ENCODE assay signal across 25 mouse cellular contexts in genomic region chr14:60526832-60527231, GRCm38 (mm10).
DNase-seq lines count a peak whose midpoint lies in the region; ATAC-seq lines count a peak whose summit lies in the region.
"Had no signal": no experiment of that assay in that cellular context is flagged by ENCODE, and none has a peak within 500 bp of the region (broad histone marks: within the 10 kb centered on the region; RNA-seq: fewer than 3 reads in every experiment).

No protein-coding gene starts in this region.

- H3K9ac ChIP-seq in hindbrain, embryonic 11.5 days (ENCODE audit: low read depth, low read length): no peak overlapping the region
- H3K9ac ChIP-seq: embryonic facial prominence, embryonic 13.5 days; forebrain, embryonic 15.5 days; kidney, embryonic 15.5 days; limb, embryonic 13.5 days; liver, embryonic 13.5 days; lung, embryonic 15.5 days; midbrain, embryonic 12.5 days; neural tube, embryonic 12.5 days had no signal

- no peak for ATAC-seq in hindbrain, embryonic 11.5 days (ENCODE audit: low FRiP score)
- ATAC-seq: activated CD4-positive, CD25-positive, alpha-beta regulatory T cell, adult 4 months; forebrain, embryonic 15.5 days; hindbrain, embryonic 16.5 days; intestine, embryonic 16.5 days had no signal

- DNase-seq in adrenal gland, adult (ENCODE audit: inconsistent age in 2 of 2, low spot score in 1 of 2): peak; percentile 59 to 74
- DNase-seq in adrenal gland, postnatal 4 days (ENCODE audit: low spot score in 2 of 2): no peak
- peak; percentile 25 to 29 for DNase-seq in right cerebral cortex, adult 2 months (ENCODE audit: low spot score in 2 of 2)
- DNase-seq in right cerebral cortex, postnatal 14 days: no peak
- DNase-seq in adrenal gland, postnatal 25 days: peak; percentile 30
- no peak for DNase-seq in gastrocnemius, postnatal 4 days (ENCODE audit: low spot score in 2 of 2)
- no peak for DNase-seq in hindbrain, embryonic 11.5 days (ENCODE audit: low spot score)
- DNase-seq: cerebellum, adult 11-12 months; cerebellum, postnatal 14 days; gastrocnemius, adult 2 months; heart, adult 2 months; heart, postnatal 36 days; layer of hippocampus, postnatal 36 days; liver, embryonic 13.5 days; thymus, postnatal 25 days had no signal

- no peak overlapping the region for H3K4me3 ChIP-seq in hindbrain, embryonic 11.5 days (ENCODE audit: low read depth, low read length)
- H3K4me3 ChIP-seq: embryonic facial prominence, embryonic 13.5 days; forebrain, embryonic 15.5 days; gastrocnemius, adult 2 months; heart, adult 2 months; kidney, embryonic 15.5 days; limb, embryonic 13.5 days; liver, embryonic 13.5 days; lung, embryonic 15.5 days; midbrain, embryonic 12.5 days; neural tube, embryonic 12.5 days had no signal

- no peaks in the 10 kb centered on the region for H3K27me3 ChIP-seq in hindbrain, embryonic 11.5 days (ENCODE audit: control insufficient read depth, insufficient read depth, low read length)
- H3K27me3 ChIP-seq: embryonic facial prominence, embryonic 13.5 days; forebrain, embryonic 15.5 days; kidney, embryonic 15.5 days; limb, embryonic 13.5 days; liver, embryonic 13.5 days; lung, embryonic 15.5 days; midbrain, embryonic 12.5 days; neural tube, embryonic 12.5 days had no signal

- no peaks in the 10 kb centered on the region for H3K9me3 ChIP-seq in hindbrain, embryonic 11.5 days (ENCODE audit: control insufficient read depth, low read length)
- H3K9me3 ChIP-seq: embryonic facial prominence, embryonic 13.5 days; forebrain, embryonic 15.5 days; kidney, embryonic 15.5 days; liver, embryonic 13.5 days; lung, embryonic 15.5 days; midbrain, embryonic 12.5 days; neural tube, embryonic 12.5 days had no signal

- H3K4me2 ChIP-seq in hindbrain, embryonic 11.5 days (replicated peaks; ENCODE audit: low read depth, low read length): no peak overlapping the region
- H3K4me2 ChIP-seq: embryonic facial prominence, embryonic 13.5 days; forebrain, embryonic 15.5 days; kidney, embryonic 15.5 days; limb, embryonic 13.5 days; liver, embryonic 13.5 days; lung, embryonic 15.5 days; midbrain, embryonic 12.5 days; neural tube, embryonic 12.5 days had no signal

- H3K27ac ChIP-seq in hindbrain, embryonic 11.5 days (ENCODE audit: low read depth, low read length): no peak overlapping the region
- H3K27ac ChIP-seq: embryonic facial prominence, embryonic 13.5 days; forebrain, embryonic 15.5 days; gastrocnemius, adult 2 months; kidney, embryonic 15.5 days; limb, embryonic 13.5 days; liver, embryonic 13.5 days; lung, embryonic 15.5 days; midbrain, embryonic 12.5 days; neural tube, embryonic 12.5 days had no signal

- H3K36me3 ChIP-seq in hindbrain, embryonic 11.5 days (ENCODE audit: control insufficient read depth, insufficient read depth, low read length): no peaks in the 10 kb centered on the region
- H3K36me3 ChIP-seq: embryonic facial prominence, embryonic 13.5 days; forebrain, embryonic 15.5 days; kidney, embryonic 15.5 days; limb, embryonic 13.5 days; liver, embryonic 13.5 days; lung, embryonic 15.5 days; midbrain, embryonic 12.5 days had no signal

- peaks cover 5% of the 10 kb centered on the region; the same call in 1 of the 2 replicates for H3K4me1 ChIP-seq in hindbrain, embryonic 11.5 days (replicated peaks; ENCODE audit: control insufficient read depth, insufficient read depth, low read length)

- 86% methylated on average over 10 of the region's 10 CpGs for WGBS in hindbrain, embryonic 11.5 days

Comparison
In these comparisons a context has a peak if more than half of its experiments do, and no peak if none do; other contexts are left out.
1. DNase-seq: peak in adrenal gland, adult (2 of 2), right cerebral cortex, adult 2 months (2 of 2) and adrenal gland, postnatal 25 days (single experiment); none in adrenal gland, postnatal 4 days (0 of 2), right cerebral cortex, postnatal 14 days (single experiment), gastrocnemius, postnatal 4 days (0 of 2) and hindbrain, embryonic 11.5 days (single experiment).